Mouse (Mus musculus) adrenal gland, postnatal 4 days (tissue): ENCODE results near the gene Tvp23a. TPM values are rescaled to one million over a fixed set of nuclear protein-coding genes. Genes with fewer than 3 reads are reported as not detected.

Experiments used
- DNase-seq, 2 experiments: peaks; one replicate each; pipeline ENCODE4 v3.0.0; 2021 to 2022; ENCODE audit warnings: low spot score in 2 of 2, mixed read lengths in 2 of 2
- total RNA-seq, 2 experiments: library from RNA; stranded (reverse); gene quantifications; 2 replicates each; pipeline ENCODE4 v1.2.3; 2021

The Tvp23a gene
- total RNA-seq, 2 experiments from 2014 or later: 4.7 to 4.8 TPM

- no peak for DNase-seq
Measured at GRCm38 (mm10) chr16:10394699-10395540, 52.2 kb downstream of the Tvp23a start, which contains the start of gene Tekt5. Gene Tekt5 (minus strand): TSS chr16:10395490.

- DNase-seq: no peak
Measured at GRCm38 (mm10) chr16:10392587-10392986, 54.6 kb downstream of the Tvp23a start.

- DNase-seq: no peak
Measured at GRCm38 (mm10) chr16:10388634-10389365, 58.4 kb downstream of the Tvp23a start.

- no peak for DNase-seq
Measured at GRCm38 (mm10) chr16:10385261-10385660, 61.9 kb downstream of the Tvp23a start.

- DNase-seq: no peak
Measured at GRCm38 (mm10) chr16:10384544-10384943, 62.6 kb downstream of the Tvp23a start.

GRCm38 (mm10) chr16:10384060-10384497, 63.1 kb downstream of the Tvp23a start:
- DNase-seq: no peak

GRCm38 (mm10) chr16:10379531-10379930, 67.6 kb downstream of the Tvp23a start:
- DNase-seq: no peak

GRCm38 (mm10) chr16:10377286-10377685, 69.9 kb downstream of the Tvp23a start:
- no peak for DNase-seq

GRCm38 (mm10) chr16:10374254-10375011, 72.7 kb downstream of the Tvp23a start:
- DNase-seq: peak in 1 of 2 experiments; percentile 16

- DNase-seq: no peak
Measured at GRCm38 (mm10) chr16:10372372-10372771, 74.8 kb downstream of the Tvp23a start.

Other genes starting within 250 kb of the Tvp23a start
- 10 to 100 TPM in 1 of 2 experiments, 1 to 10 TPM in 1; 9.7 to 12.5 TPM for gene Emp2, start 133.4 kb downstream of the Tvp23a start, total RNA-seq
- gene Tekt5, start 51.9 kb downstream of the Tvp23a start, total RNA-seq: under 1 TPM in 1 of 2 experiments, not detected in 1; 0.28 TPM
- gene Nubp1, start 35.4 kb downstream of the Tvp23a start, total RNA-seq: 10 to 100 TPM; 22.2 to 23.4 TPM
- under 1 TPM; 0.37 to 0.56 TPM for gene Ciita, start 32.7 kb upstream of the Tvp23a start, total RNA-seq
- 10 to 100 TPM; 21.8 to 23.0 TPM for gene Dexi, start 95.7 kb upstream of the Tvp23a start, total RNA-seq
- 10 to 100 TPM; 28.2 to 30.7 TPM for gene Clec16a, start 98.0 kb upstream of the Tvp23a start, total RNA-seq